Mouse (Mus musculus): ENCODE results near the gene Iqsec1. TPM values are rescaled to one million over a fixed set of nuclear protein-coding genes. Genes with fewer than 3 reads are reported as not detected.

Iqsec1 gene
- total and polyA plus RNA-seq, 2 experiments from 2014 or later: 21.8 to 103 TPM

GRCm38 (mm10) chr6:90735396-90736036 is 253.0 kb downstream of the Iqsec1 start:
- Histone ChIP-seq H3K27me3 (ENCODE audit: insufficient read depth, low read length) (no peaks in the 10 kb centered on the region), H3K36me3 (ENCODE audit: insufficient read depth) (no peaks in the 10 kb centered on the region), H3K9me3 (ENCODE audit: low read length) (no peaks in the 10 kb centered on the region), H3K9ac (peak overlapping the region; percentile 82), H3K4me3 (ENCODE audit: low read depth, low read length) (peak overlapping the region; percentile 74), H3K4me1 (ENCODE audit: insufficient read depth) (no peaks in the 10 kb centered on the region), H3K4me2 (ENCODE audit: low read depth) (peak overlapping the region; percentile 91), H3K27ac (ENCODE audit: low read depth, low read length) (no peak overlapping the region)
- 40% methylated on average over 4 of the region's 4 CpGs for WGBS
- no peak for ATAC-seq
- DNase-seq: no peak
- no peak for TF ChIP-seq CTCF (IDR thresholded peaks at IDR 0.05; ENCODE audit: low read depth)

- H3K4me2 ChIP-seq (ENCODE audit: low read depth): no peak overlapping the region
- no peak for DNase-seq
- no peaks in the 10 kb centered on the region for H3K36me3 ChIP-seq (ENCODE audit: insufficient read depth)
- TF ChIP-seq CTCF (IDR thresholded peaks at IDR 0.05; ENCODE audit: low read depth): no peak
- no peak overlapping the region for H3K27ac ChIP-seq (ENCODE audit: low read depth, low read length)
- no peaks in the 10 kb centered on the region for H3K27me3 ChIP-seq (ENCODE audit: insufficient read depth, low read length)
- no peak overlapping the region for H3K9ac ChIP-seq
- no peaks in the 10 kb centered on the region for H3K4me1 ChIP-seq (ENCODE audit: insufficient read depth)
- H3K4me3 ChIP-seq (ENCODE audit: low read depth, low read length): no peak overlapping the region
- ATAC-seq: no peak
- H3K9me3 ChIP-seq (ENCODE audit: low read length): no peaks in the 10 kb centered on the region
These were observed 253.7 kb downstream of the Iqsec1 start for GRCm38 (mm10) chr6:90734806-90735205.

- 35% methylated on average over 4 of the region's 4 CpGs for WGBS
- H3K9ac ChIP-seq: no peak overlapping the region
- no peaks in the 10 kb centered on the region for H3K36me3 ChIP-seq (ENCODE audit: insufficient read depth)
- H3K27me3 ChIP-seq (ENCODE audit: insufficient read depth, low read length): no peaks in the 10 kb centered on the region
- H3K4me1 ChIP-seq (ENCODE audit: insufficient read depth): no peaks in the 10 kb centered on the region
- H3K9me3 ChIP-seq (ENCODE audit: low read length): no peaks in the 10 kb centered on the region
- TF ChIP-seq CTCF (IDR thresholded peaks at IDR 0.05; ENCODE audit: low read depth): no peak
- H3K4me3 ChIP-seq (ENCODE audit: low read depth, low read length): no peak overlapping the region
- no peak for DNase-seq
- ATAC-seq: no peak
- no peak overlapping the region for H3K4me2 ChIP-seq (ENCODE audit: low read depth)
- no peak overlapping the region for H3K27ac ChIP-seq (ENCODE audit: low read depth, low read length)
These were observed 257.2 kb downstream of the Iqsec1 start for GRCm38 (mm10) chr6:90731327-90731726.

GRCm38 (mm10) chr6:90729829-90730228 is 258.7 kb downstream of the Iqsec1 start:
- Histone ChIP-seq H3K9ac (no peak overlapping the region), H3K4me1 (ENCODE audit: insufficient read depth) (0 out of 2 replicates have a peak, but pooled peaks cover 3% of the 10 kb centered on the region), H3K4me3 (ENCODE audit: low read depth, low read length) (no peak overlapping the region), H3K27ac (ENCODE audit: low read depth, low read length) (no peak overlapping the region), H3K4me2 (ENCODE audit: low read depth) (no peak overlapping the region), H3K36me3 (ENCODE audit: insufficient read depth) (no peaks in the 10 kb centered on the region), H3K27me3 (ENCODE audit: insufficient read depth, low read length) (no peaks in the 10 kb centered on the region), H3K9me3 (ENCODE audit: low read length) (no peaks in the 10 kb centered on the region)
- ATAC-seq (no peak), DNase-seq (no peak)
- 32% methylated on average over 5 of the region's 5 CpGs for WGBS
- TF ChIP-seq CTCF (IDR thresholded peaks at IDR 0.05; ENCODE audit: low read depth): no peak

GRCm38 (mm10) chr6:90728491-90728931 is 260.0 kb downstream of the Iqsec1 start:
- Histone ChIP-seq H3K9me3 (ENCODE audit: low read length) (no peaks in the 10 kb centered on the region), H3K27ac (ENCODE audit: low read depth, low read length) (no peak overlapping the region), H3K27me3 (ENCODE audit: insufficient read depth, low read length) (no peaks in the 10 kb centered on the region), H3K4me3 (ENCODE audit: low read depth, low read length) (no peak overlapping the region), H3K36me3 (ENCODE audit: insufficient read depth) (no peaks in the 10 kb centered on the region), H3K9ac (no peak overlapping the region), H3K4me2 (ENCODE audit: low read depth) (no peak overlapping the region), H3K4me1 (ENCODE audit: insufficient read depth) (0 out of 2 replicates have a peak, but pooled peaks cover 3% of the 10 kb centered on the region)
- 0% methylated on average over 1 of the region's 1 CpGs for WGBS
- DNase-seq (peak; percentile 84), ATAC-seq (peak; percentile 87)
- peak; percentile 98 for TF ChIP-seq CTCF (IDR thresholded peaks at IDR 0.05; ENCODE audit: low read depth)

- no peak overlapping the region for H3K4me3 ChIP-seq (ENCODE audit: low read depth, low read length)
- no peaks in the 10 kb centered on the region for H3K36me3 ChIP-seq (ENCODE audit: insufficient read depth)
- no peak for TF ChIP-seq CTCF (IDR thresholded peaks at IDR 0.05; ENCODE audit: low read depth)
- H3K4me2 ChIP-seq (ENCODE audit: low read depth): no peak overlapping the region
- no peak overlapping the region for H3K9ac ChIP-seq
- no peak for ATAC-seq
- no peaks in the 10 kb centered on the region for H3K27me3 ChIP-seq (ENCODE audit: insufficient read depth, low read length)
- H3K4me1 ChIP-seq (ENCODE audit: insufficient read depth): 0 out of 2 replicates have a peak, but pooled peaks cover 3% of the 10 kb centered on the region
- H3K27ac ChIP-seq (ENCODE audit: low read depth, low read length): no peak overlapping the region
- 93% methylated on average over 3 of the region's 3 CpGs for WGBS
- no peaks in the 10 kb centered on the region for H3K9me3 ChIP-seq (ENCODE audit: low read length)
- no peak for DNase-seq
These were observed 260.7 kb downstream of the Iqsec1 start for GRCm38 (mm10) chr6:90727826-90728225.

- DNase-seq (no peak), ATAC-seq (0 out of 2 replicates have a peak, but pooled peaks have one; percentile 27)
- Histone ChIP-seq H3K36me3 (ENCODE audit: insufficient read depth) (no peaks in the 10 kb centered on the region), H3K4me2 (ENCODE audit: low read depth) (no peak overlapping the region), H3K9ac (no peak overlapping the region), H3K4me1 (ENCODE audit: insufficient read depth) (0 out of 2 replicates have a peak, but pooled peaks cover 3% of the 10 kb centered on the region), H3K9me3 (ENCODE audit: low read length) (no peaks in the 10 kb centered on the region), H3K27ac (ENCODE audit: low read depth, low read length) (no peak overlapping the region), H3K27me3 (ENCODE audit: insufficient read depth, low read length) (no peaks in the 10 kb centered on the region), H3K4me3 (ENCODE audit: low read depth, low read length) (no peak overlapping the region)
- TF ChIP-seq CTCF (IDR thresholded peaks at IDR 0.05; ENCODE audit: low read depth): no peak
- 52% methylated on average over 2 of the region's 2 CpGs for WGBS
These were observed 261.8 kb downstream of the Iqsec1 start for GRCm38 (mm10) chr6:90726711-90727122.

All from forebrain, postnatal 0 days (tissue).